Mouse (Mus musculus) hindbrain, embryonic 15.5 days (tissue): ENCODE data around the gene Mrpl53. TPM values are rescaled to one million over a fixed set of nuclear protein-coding genes. Genes with fewer than 3 reads are reported as not detected.
"Not testable (repeated sequence)": the region's sequence is repeated elsewhere in the genome, so short reads cannot be mapped to it uniquely, and the experiment has no call there.

ENCODE experiments used
- ATAC-seq: fragments of 200-750 bp; cut with Nextera tagmentation; 2 replicates; pipeline ENCODE4 v1.8.0; 2017; ENCODE audit warnings: low read depth, moderate number of reproducible peaks, moderate TSS enrichment; ENCODE audit not compliant: low FRiP score
- H3K27ac ChIP-seq: fragments of 300-500 bp; sonication (generic); replicated peaks from 2 replicates; pipeline ENCODE4 v1.5.1; 2015; ENCODE audit warnings: mild to moderate bottlenecking, inconsistent platforms
- H3K27me3 ChIP-seq: fragments of 300-500 bp; sonication (generic); 2 replicates; pipeline ENCODE4 v1.6.1; 2015; ENCODE audit warnings: control low read depth, inconsistent platforms
- H3K36me3 ChIP-seq: fragments of 300-500 bp; sonication (generic); 2 replicates; pipeline ENCODE4 v1.6.1; 2015; ENCODE audit warnings: control low read depth, inconsistent platforms
- H3K4me1 ChIP-seq: fragments of 300-500 bp; sonication (generic); replicated peaks from 2 replicates; pipeline ENCODE4 v1.6.1; 2015; ENCODE audit warnings: control low read depth, inconsistent platforms
- H3K4me2 ChIP-seq: fragments of 300-500 bp; sonication (generic); 2 replicates; pipeline ENCODE4 v1.6.1; 2015; ENCODE audit warnings: moderate library complexity, mild to moderate bottlenecking, inconsistent platforms
- H3K4me3 ChIP-seq: fragments of 300-500 bp; sonication (generic); 2 replicates; pipeline ENCODE4 v1.5.1; 2015; ENCODE audit warnings: mild to moderate bottlenecking, inconsistent platforms
- H3K9ac ChIP-seq: fragments of 300-500 bp; sonication (generic); 2 replicates; pipeline ENCODE4 v1.6.1; 2015; ENCODE audit warnings: inconsistent platforms
- H3K9me3 ChIP-seq: fragments of 300-500 bp; sonication (generic); 2 replicates; pipeline ENCODE4 v1.6.1; 2016; ENCODE audit warnings: control low read depth, inconsistent platforms
- WGBS: fragments of 180-500 bp; shearing (Covaris S2); methylation state at CpG from one replicate; pipeline ENCODE4 v1.1.7; 2015; 5-methylcytosine and 5-hydroxymethylcytosine counted together
- polyA plus RNA-seq: library from polyadenylated mRNA; unstranded; fragments of >200 nt; fragmentation: Nextera tagmentation; extraction: Ambion mirVana; gene quantifications from 2 replicates; pipeline ENCODE4 v1.2.1, GENCODE M21; 2015

The Mrpl53 gene
- polyA plus RNA-seq, 1 experiment from 2014 or later: 113 TPM

- peak overlapping the region; percentile 84 for H3K4me2 ChIP-seq
- H3K9ac ChIP-seq: peak overlapping the region; percentile 57
- peaks cover 33% of the 10 kb centered on the region for H3K4me1 ChIP-seq
- 3% methylated on average over 41 of the region's 41 CpGs for WGBS
- peak overlapping the region; percentile 38 for H3K4me3 ChIP-seq
- no peaks in the 10 kb centered on the region for H3K36me3 ChIP-seq
- H3K27ac ChIP-seq: peak overlapping the region; percentile 30; the same call in 1 of the 2 replicates
- 0 out of 2 replicates have a peak, but pooled peaks have one; percentile 31 for ATAC-seq
- no peaks in the 10 kb centered on the region for H3K27me3 ChIP-seq
- no peaks in the 10 kb centered on the region for H3K9me3 ChIP-seq
Observed at GRCm38 (mm10) chr6:83142211-83142731, 33.4 kb downstream of the Mrpl53 start.

GRCm38 (mm10) chr6:83142886-83143285, 34.0 kb downstream of the Mrpl53 start:
- Histone ChIP-seq H3K9me3 (no peaks in the 10 kb centered on the region), H3K36me3 (no peaks in the 10 kb centered on the region), H3K4me2 (peak overlapping the region; percentile 84), H3K4me3 (no peak overlapping the region; the same call in none of the 2 replicates), H3K27me3 (no peaks in the 10 kb centered on the region), H3K9ac (0 out of 2 replicates have a peak overlapping the region, but pooled peaks have one; percentile 57), H3K4me1 (peaks cover 26% of the 10 kb centered on the region), H3K27ac (no peak overlapping the region)
- WGBS: 41% methylated on average over 11 of the region's 11 CpGs
- no peak for ATAC-seq

GRCm38 (mm10) chr6:83145209-83145608, 36.4 kb downstream of the Mrpl53 start:
- ATAC-seq: no peak

GRCm38 (mm10) chr6:83145805-83146204, 37.0 kb downstream of the Mrpl53 start:
- Histone ChIP-seq H3K27ac (no peak overlapping the region), H3K4me3 (no peak overlapping the region), H3K4me1 (peaks cover 16% of the 10 kb centered on the region), H3K9me3 (no peaks in the 10 kb centered on the region), H3K9ac (no peak overlapping the region), H3K27me3 (no peaks in the 10 kb centered on the region), H3K36me3 (no peaks in the 10 kb centered on the region), H3K4me2 (no peak overlapping the region)
- 79% methylated on average over 9 of the region's 9 CpGs for WGBS
- no peak for ATAC-seq

More at GRCm38 (mm10) chr6:83145209-83145608, 36.4 kb downstream of the Mrpl53 start:
- Histone ChIP-seq H3K4me2 (no peak overlapping the region), H3K4me3 (no peak overlapping the region), H3K27me3 (no peaks in the 10 kb centered on the region), H3K9ac (no peak overlapping the region), H3K4me1 (peaks cover 16% of the 10 kb centered on the region), H3K36me3 (no peaks in the 10 kb centered on the region), H3K9me3 (no peaks in the 10 kb centered on the region), H3K27ac (no peak overlapping the region)
- 86% methylated on average over 2 of the region's 2 CpGs for WGBS

GRCm38 (mm10) chr6:83147280-83147679, 38.4 kb downstream of the Mrpl53 start:
- no peak overlapping the region for H3K4me2 ChIP-seq
- WGBS: 58% methylated on average over 7 of the region's 7 CpGs
- H3K36me3 ChIP-seq: no peaks in the 10 kb centered on the region
- no peaks in the 10 kb centered on the region for H3K27me3 ChIP-seq
- peaks cover 9% of the 10 kb centered on the region for H3K4me1 ChIP-seq
- H3K4me3 ChIP-seq: no peak overlapping the region
- H3K27ac ChIP-seq: no peak overlapping the region
- ATAC-seq: no peak
- H3K9ac ChIP-seq: no peak overlapping the region
- H3K9me3 ChIP-seq: no peaks in the 10 kb centered on the region

- no peak for ATAC-seq
- Histone ChIP-seq H3K4me1 (peaks cover 16% of the 10 kb centered on the region), H3K36me3 (no peaks in the 10 kb centered on the region), H3K9ac (no peak overlapping the region), H3K9me3 (no peaks in the 10 kb centered on the region), H3K27me3 (no peaks in the 10 kb centered on the region), H3K4me3 (no peak overlapping the region), H3K27ac (no peak overlapping the region), H3K4me2 (no peak overlapping the region)
- WGBS: 30% methylated on average over 8 of the region's 8 CpGs
Observed at GRCm38 (mm10) chr6:83151721-83152120, 42.9 kb downstream of the Mrpl53 start.

GRCm38 (mm10) chr6:83153038-83153437, 44.2 kb downstream of the Mrpl53 start:
- peaks cover 16% of the 10 kb centered on the region for H3K4me1 ChIP-seq
- H3K9me3 ChIP-seq: no peaks in the 10 kb centered on the region
- H3K36me3 ChIP-seq: no peaks in the 10 kb centered on the region
- H3K9ac ChIP-seq: no peak overlapping the region
- WGBS: 88% methylated on average over 12 of the region's 12 CpGs
- no peak overlapping the region for H3K4me3 ChIP-seq
- H3K4me2 ChIP-seq: no peak overlapping the region
- H3K27me3 ChIP-seq: no peaks in the 10 kb centered on the region
- H3K27ac ChIP-seq: no peak overlapping the region
- ATAC-seq: no peak

- Histone ChIP-seq H3K27ac (no peak overlapping the region), H3K27me3 (no peaks in the 10 kb centered on the region), H3K4me1 (peaks cover 16% of the 10 kb centered on the region), H3K4me3 (no peak overlapping the region), H3K36me3 (no peaks in the 10 kb centered on the region), H3K9me3 (no peaks in the 10 kb centered on the region), H3K4me2 (no peak overlapping the region), H3K9ac (no peak overlapping the region)
- no peak for ATAC-seq
- 79% methylated on average over 5 of the region's 5 CpGs for WGBS
Observed at GRCm38 (mm10) chr6:83153485-83153884, 44.6 kb downstream of the Mrpl53 start.

- no peaks in the 10 kb centered on the region for H3K9me3 ChIP-seq
- H3K4me2 ChIP-seq: peak overlapping the region; percentile 85
- peak overlapping the region; percentile 50 for H3K4me3 ChIP-seq
- H3K9ac ChIP-seq: peak overlapping the region; percentile 52
- H3K36me3 ChIP-seq: no peaks in the 10 kb centered on the region
- WGBS: 8% methylated on average over 21 of the region's 23 CpGs
- H3K27ac ChIP-seq: 0 out of 2 replicates have a peak overlapping the region, but pooled peaks have one; percentile 2
- H3K27me3 ChIP-seq: peaks cover 9% of the 10 kb centered on the region
- peaks cover 16% of the 10 kb centered on the region for H3K4me1 ChIP-seq
- ATAC-seq: peak; percentile 54
Observed at GRCm38 (mm10) chr6:83155552-83156238, 46.9 kb downstream of the Mrpl53 start.

GRCm38 (mm10) chr6:83156259-83156684, 47.4 kb downstream of the Mrpl53 start, which contains the start of the genes Wdr54 and 1700003E16Rik:
TSS of gene Wdr54 (minus strand) at chr6:83156397.
TSS of gene 1700003E16Rik (plus strand) at chr6:83156404.
- no peaks in the 10 kb centered on the region for H3K9me3 ChIP-seq
- peak; percentile 93 for ATAC-seq
- 0 out of 2 replicates have a peak within 1 kb of the TSS, but pooled peaks have one; percentile 2 for H3K27ac ChIP-seq
- peak within 1 kb of the TSS; percentile 50 for H3K4me3 ChIP-seq
- 2% methylated on average over 32 of the region's 32 CpGs for WGBS
- peak within 1 kb of the TSS; percentile 52 for H3K9ac ChIP-seq
- peaks cover 15% of the 10 kb centered on the region for H3K27me3 ChIP-seq
- H3K36me3 ChIP-seq: no peaks in the 10 kb centered on the region
- H3K4me2 ChIP-seq: peak within 1 kb of the TSS; percentile 85
- peaks cover 16% of the 10 kb centered on the region for H3K4me1 ChIP-seq

GRCm38 (mm10) chr6:83159456-83159855, 50.6 kb downstream of the Mrpl53 start:
- Histone ChIP-seq H3K4me1 (peaks cover 31% of the 10 kb centered on the region), H3K27me3 (peaks cover 29% of the 10 kb centered on the region)
- not testable (repeated sequence) for H3K4me2 ChIP-seq, H3K9ac ChIP-seq, H3K9me3 ChIP-seq, H3K27ac ChIP-seq, H3K36me3 ChIP-seq, ATAC-seq, H3K4me3 ChIP-seq
- WGBS: 29% methylated on average over 3 of the region's 3 CpGs
